Mouse (Mus musculus) cerebellum, adult 2 months (tissue): Measurements from ENCODE around the gene Ankrd13d.

Source experiments
- CTCF ChIP-seq: fragments of 200-500 bp; IDR thresholded peaks from 2 replicates; pipeline ENCODE4 v1.5.1; 2011; ENCODE audit warnings: low read depth, mild to moderate bottlenecking, control low read depth, low read length, moderate library complexity, borderline replicate concordance; ENCODE audit not compliant: insufficient read depth
- POLR2A ChIP-seq: fragments of 200-500 bp; IDR thresholded peaks from 2 replicates; pipeline ENCODE4 v1.6.1; 2011; ENCODE audit warnings: low read length, control low read depth, borderline replicate concordance; ENCODE audit not compliant: insufficient read depth

- TF ChIP-seq POLR2A (no peak), CTCF (no peak)
Observed at GRCm38 (mm10) chr19:4290749-4291148, 7.8 kb upstream of the Ankrd13d start.
